In the genomic region with DNA sequence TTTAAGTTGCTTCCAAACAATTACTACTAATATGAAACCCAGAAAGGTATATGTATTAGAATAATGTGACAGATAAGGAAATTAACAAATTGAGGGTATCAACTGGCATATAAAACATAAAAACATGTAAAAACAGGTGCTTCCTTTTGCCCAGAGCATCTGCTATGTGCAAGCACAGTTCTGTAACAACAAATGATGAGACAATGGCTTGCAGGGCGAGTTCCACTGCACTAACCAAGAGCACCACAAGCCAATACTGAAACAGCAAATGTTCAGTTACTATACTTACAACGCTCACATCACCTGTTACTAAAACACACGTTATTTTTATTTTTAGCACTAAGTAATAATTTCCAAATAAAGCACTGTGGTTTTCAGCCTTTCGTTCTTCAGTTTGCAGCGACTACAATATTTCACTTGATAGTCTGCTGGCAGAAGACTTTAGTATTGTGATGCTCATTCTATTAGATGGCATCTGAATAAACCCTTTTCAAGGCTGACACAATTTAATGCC, we compare ENCODE assay signal across 31 mouse cellular contexts.
"Had no signal": no experiment of that assay in that cellular context is flagged by ENCODE, and none has a peak within 500 bp of the region (broad histone marks: within the 10 kb centered on the region; RNA-seq: fewer than 3 reads in every experiment).

No protein-coding gene starts in this region.

- H3K27ac ChIP-seq: heart, embryonic 10.5 days; heart, embryonic 13.5 days; heart, embryonic 15.5 days; hindbrain, embryonic 10.5 days; hindbrain, embryonic 12.5 days; hindbrain, embryonic 13.5 days; hindbrain, embryonic 14.5 days; hindbrain, embryonic 15.5 days; hindbrain, postnatal 0 days; intestine, embryonic 15.5 days; kidney, embryonic 15.5 days; kidney, postnatal 0 days; layer of hippocampus, adult 2 months had no signal

- H3K4me1 ChIP-seq: heart, embryonic 10.5 days; heart, embryonic 12.5 days; heart, embryonic 15.5 days; hindbrain, embryonic 10.5 days; hindbrain, embryonic 12.5 days; hindbrain, embryonic 13.5 days; hindbrain, embryonic 15.5 days; intestine, embryonic 15.5 days; kidney, embryonic 15.5 days had no signal

- DNase-seq: heart, postnatal 10 days; heart, postnatal 14 days; heart, postnatal 36 days; heart, postnatal 4 days; kidney, adult 11 months; kidney, adult 18-20 months; kidney, adult 2 months; kidney, adult 8-10 months; kidney, adult 9 months; kidney, postnatal 10 days; kidney, postnatal 14 days; kidney, postnatal 25 days; kidney, postnatal 36 days; kidney, postnatal 4 days; layer of hippocampus, adult 9-11 months; layer of hippocampus, postnatal 36 days had no signal

- H3K27me3 ChIP-seq: heart, embryonic 12.5 days; heart, embryonic 13.5 days; heart, embryonic 15.5 days; hindbrain, embryonic 12.5 days; hindbrain, embryonic 13.5 days; hindbrain, embryonic 15.5 days; intestine, embryonic 15.5 days; kidney, embryonic 15.5 days had no signal

- H3K9ac ChIP-seq: heart, embryonic 12.5 days; heart, embryonic 13.5 days; heart, embryonic 15.5 days; hindbrain, embryonic 12.5 days; hindbrain, embryonic 13.5 days; hindbrain, embryonic 14.5 days; hindbrain, embryonic 15.5 days; intestine, embryonic 15.5 days; kidney, embryonic 15.5 days had no signal

- H3K9me3 ChIP-seq: intestine, embryonic 15.5 days had no signal

- H3K4me2 ChIP-seq: heart, embryonic 11.5 days; heart, embryonic 12.5 days; heart, embryonic 13.5 days; heart, embryonic 15.5 days; hindbrain, embryonic 12.5 days; hindbrain, embryonic 13.5 days; hindbrain, embryonic 14.5 days; hindbrain, embryonic 15.5 days; intestine, embryonic 15.5 days; kidney, embryonic 15.5 days had no signal

- H3K4me3 ChIP-seq: heart, embryonic 10.5 days; heart, embryonic 12.5 days; heart, embryonic 13.5 days; heart, embryonic 15.5 days; hindbrain, embryonic 10.5 days; hindbrain, embryonic 12.5 days; hindbrain, embryonic 13.5 days; hindbrain, embryonic 15.5 days; intestine, embryonic 15.5 days; kidney, embryonic 15.5 days; layer of hippocampus, adult 2 months had no signal
